Mouse (Mus musculus) retina, postnatal 1 day (tissue): ENCODE results near the gene Cdk14.

Experiments used
- DNase-seq: peaks from one replicate; pipeline ENCODE4 v3.0.0-alpha.2; 2012

Cdk14 gene

DNA sequence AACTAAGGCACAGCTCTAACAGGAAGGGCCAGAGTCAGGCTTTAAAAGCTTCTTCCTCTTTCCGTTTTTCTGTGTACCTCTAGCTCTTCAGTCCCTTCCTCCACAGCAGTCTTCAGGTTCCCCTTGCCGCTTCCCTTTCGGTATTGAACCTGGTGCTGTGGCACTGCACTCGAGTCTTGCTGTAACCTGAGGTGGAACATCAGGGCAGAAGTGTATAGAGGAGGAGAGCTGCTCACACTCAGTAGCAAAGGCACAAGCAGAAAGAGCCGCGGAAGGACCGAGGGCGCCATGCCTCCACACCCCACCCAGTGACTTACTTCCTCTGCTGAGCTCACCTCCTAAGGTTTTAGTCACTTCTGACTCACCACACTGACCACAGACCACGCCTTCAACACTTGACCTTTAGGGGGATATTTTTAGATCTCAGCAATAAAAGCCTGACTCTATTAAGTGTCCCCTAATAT is at the start of gene Cdk14:
Gene Cdk14 (minus strand): TSS at position 321 of the 464 bp plus-strand sequence.
- no peak for DNase-seq

DNA sequence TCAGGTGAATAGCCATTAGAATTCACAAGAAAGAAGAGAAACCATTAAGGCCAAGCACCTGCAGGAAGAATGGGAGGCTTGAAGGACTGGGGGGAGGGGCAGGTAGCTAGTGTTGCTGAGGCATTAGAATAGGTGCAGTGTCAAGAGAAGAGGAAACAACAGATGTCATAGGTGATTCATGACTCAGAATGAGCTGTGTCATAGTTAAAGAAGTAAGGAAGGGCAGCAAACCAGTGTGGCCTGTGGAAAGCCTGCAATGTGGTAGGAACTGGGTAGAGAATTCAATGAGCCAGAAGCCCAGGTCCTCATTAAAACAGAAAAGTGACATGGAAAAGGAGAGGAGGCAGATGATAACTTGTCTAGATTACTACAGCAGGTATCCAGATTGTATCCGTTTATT is 45.1 kb upstream of the Cdk14 start:
- DNase-seq = no peak

DNA sequence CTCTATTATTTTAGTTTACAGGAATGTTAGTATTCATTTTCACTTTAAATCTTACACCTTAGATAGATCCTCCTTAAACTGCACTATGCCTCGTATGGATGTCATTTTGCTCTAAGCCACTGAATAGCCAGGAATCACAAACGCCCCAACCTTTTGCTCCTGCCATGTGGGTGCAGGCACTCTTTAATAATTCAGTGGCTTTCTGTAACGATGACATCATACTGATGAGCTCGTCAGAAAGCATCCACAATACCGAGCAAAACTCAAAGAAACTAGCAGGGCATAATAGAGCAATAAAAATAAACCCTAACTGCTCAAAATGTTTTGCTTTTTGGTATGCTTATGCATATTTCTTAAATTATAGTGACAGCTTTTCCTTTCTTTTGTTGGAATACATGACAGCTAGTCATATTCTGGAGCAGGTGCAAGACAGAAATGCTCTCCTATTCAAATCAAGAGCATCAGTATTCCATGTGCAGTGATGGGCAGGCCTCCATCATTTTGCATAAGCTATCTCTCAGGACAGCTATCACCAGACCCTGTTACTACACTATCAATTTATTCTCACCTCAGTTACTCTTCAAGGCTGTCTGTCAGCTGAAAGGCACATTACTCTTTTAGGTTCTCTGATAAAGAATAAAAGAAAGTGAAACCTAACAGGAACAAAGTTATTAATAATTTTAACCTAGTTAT is 11.8 kb upstream of the Cdk14 start:
- DNase-seq = peak; percentile 16

DNA sequence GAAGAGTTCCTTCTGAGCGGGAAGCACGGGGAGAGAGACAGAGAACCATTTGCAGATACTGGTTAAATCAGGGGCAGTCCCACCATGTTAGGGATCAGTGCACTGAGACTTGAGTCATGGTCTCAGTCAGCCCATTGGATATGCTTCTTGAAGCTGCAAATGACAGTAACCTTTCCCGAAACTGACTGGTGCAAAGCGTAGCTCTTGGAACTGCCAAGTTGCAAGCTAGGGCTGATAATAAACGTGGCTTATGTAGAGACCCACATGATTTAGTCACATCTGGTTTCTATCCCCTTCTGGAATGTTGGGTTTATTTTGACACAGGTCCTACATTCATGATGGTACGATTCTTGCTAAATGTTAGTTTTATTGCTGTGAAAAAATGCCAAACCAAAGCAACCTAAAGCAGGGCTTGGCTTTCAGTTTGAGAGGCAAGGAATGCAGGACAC is 3.6 kb upstream of the Cdk14 start:
- DNase-seq = no peak

DNA sequence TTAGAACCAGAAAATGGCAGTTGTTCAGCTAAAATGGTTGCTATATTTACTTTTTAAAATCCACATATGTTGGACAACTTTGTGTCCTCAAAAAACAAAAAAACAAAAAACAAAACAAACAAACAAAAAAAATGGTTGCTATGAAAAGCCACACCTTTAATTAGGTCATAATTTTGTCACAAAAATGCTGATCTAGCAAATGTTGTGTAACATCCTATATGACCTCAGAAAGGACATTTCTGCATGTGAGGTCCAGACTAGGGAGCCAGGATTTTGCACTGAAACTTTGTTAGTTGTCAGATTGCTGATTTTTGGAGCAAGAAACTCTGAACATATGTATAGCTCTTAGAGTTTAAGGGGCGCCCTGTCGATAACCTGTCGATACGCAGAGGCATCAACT is 3.0 kb upstream of the Cdk14 start:
- no peak for DNase-seq

DNA sequence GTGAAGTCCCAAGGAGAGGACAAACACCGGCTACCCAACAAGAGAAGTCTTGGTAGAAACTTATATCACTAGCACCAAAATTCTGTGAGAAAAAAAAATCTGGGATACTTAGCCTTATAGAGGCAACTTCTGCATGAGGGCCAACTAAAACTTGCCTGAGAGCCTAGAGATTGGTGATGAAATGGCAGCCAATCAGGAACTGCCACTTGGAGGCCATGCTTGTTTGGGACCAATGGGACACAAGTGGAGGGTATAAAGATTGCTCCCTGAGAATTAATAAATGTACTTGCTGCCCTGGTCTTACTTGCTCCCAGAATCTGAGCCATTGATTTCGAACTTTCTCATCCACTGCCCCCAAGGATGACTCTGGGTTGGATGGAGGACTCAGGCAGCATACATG is 1.3 kb upstream of the Cdk14 start:
- DNase-seq = no peak

DNA sequence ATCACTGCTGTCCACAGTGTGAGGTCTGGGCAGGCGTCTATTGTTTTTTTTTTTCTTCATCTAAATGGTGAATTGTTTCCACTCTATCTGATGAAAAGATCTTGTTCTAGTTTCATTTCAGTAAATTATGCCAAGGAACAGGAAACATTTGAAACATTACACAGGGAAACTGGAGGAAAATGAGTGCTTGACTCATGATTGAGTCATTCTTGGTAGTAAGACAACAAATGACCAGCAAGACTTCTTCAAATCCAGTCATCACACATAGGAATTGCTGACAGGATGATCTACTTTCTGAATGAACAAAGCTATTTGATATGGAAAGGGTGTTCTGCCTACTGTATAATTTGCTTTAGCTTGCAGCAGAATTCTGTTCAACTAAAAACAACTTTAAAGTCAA is 859 bp downstream of the Cdk14 start:
- no peak for DNase-seq

DNA sequence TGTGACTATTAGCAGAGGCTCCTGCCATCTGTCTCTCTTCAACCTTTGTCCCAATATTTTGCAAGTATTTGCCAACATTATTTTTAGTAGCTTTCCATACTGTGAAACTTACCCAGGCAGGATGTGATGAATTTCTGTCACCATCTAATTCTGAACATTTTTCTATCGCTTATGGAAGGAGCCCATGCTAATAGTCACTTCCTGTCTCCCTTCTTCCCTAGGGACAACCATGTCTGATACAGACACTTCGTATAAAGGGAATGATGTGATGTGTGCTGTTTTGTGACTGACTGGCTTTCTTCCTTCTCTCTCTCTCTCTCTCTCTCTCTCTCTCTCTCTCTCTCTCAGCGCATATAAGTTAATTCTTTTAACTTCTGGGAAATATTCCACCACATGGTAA is 5.3 kb downstream of the Cdk14 start:
- no peak for DNase-seq

DNA sequence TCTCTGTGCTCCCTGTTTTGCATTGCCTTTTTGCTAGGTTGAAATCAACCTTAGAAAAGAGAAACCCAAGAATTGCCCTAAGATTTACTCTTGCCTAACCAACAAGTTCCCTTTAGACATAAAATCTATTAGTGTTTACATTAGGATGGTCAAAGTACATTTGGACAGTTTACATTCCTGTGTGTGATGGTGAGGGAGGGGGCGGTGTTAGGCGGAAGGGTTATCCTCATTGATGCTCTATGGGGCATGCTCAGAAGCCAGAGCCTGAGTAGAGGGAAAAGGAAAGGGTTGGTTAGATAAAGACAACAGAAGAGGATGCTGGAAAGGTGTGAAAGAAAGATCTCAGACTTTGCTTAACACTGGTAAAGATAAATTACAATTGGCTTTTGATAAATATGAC is 8.2 kb downstream of the Cdk14 start:
- no peak for DNase-seq

DNA sequence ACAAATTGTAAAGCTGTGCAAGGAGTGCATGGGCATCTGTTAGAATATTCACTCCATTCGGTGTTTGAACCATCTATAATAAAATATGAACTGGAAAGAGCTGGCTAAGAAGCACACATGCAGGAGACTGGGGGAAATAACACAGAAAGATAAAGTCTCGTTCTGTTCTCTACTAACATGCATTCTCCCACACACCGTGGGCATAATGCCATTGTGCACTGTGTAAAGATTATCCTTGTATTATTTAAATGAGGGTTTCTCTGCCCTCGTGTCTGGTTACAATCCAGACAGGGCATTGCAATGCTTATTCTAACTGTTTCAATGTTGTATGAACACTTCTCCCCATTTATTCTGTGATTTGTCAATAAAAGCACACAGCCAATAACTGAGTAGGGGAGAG is 18.1 kb downstream of the Cdk14 start:
- no peak for DNase-seq

DNA sequence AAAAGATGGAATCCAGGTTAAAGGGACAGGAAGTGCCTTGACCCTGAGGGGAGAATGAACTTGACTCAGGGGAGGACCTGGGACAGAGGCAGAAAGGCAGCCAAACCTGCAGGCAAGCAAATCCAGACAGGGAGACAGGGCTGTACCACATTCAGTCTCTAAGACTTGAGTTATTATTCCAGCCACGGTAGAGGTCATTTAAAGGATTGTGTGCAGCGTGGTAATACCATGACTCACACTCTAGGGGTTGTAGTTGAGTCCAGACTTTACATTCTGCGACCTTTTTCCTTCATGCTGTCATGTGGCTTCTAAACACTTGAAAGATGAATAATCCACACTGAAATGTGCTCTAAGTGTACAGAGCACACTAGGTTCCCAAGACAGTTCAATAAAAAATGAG is 27.3 kb downstream of the Cdk14 start:
- no peak for DNase-seq

DNA sequence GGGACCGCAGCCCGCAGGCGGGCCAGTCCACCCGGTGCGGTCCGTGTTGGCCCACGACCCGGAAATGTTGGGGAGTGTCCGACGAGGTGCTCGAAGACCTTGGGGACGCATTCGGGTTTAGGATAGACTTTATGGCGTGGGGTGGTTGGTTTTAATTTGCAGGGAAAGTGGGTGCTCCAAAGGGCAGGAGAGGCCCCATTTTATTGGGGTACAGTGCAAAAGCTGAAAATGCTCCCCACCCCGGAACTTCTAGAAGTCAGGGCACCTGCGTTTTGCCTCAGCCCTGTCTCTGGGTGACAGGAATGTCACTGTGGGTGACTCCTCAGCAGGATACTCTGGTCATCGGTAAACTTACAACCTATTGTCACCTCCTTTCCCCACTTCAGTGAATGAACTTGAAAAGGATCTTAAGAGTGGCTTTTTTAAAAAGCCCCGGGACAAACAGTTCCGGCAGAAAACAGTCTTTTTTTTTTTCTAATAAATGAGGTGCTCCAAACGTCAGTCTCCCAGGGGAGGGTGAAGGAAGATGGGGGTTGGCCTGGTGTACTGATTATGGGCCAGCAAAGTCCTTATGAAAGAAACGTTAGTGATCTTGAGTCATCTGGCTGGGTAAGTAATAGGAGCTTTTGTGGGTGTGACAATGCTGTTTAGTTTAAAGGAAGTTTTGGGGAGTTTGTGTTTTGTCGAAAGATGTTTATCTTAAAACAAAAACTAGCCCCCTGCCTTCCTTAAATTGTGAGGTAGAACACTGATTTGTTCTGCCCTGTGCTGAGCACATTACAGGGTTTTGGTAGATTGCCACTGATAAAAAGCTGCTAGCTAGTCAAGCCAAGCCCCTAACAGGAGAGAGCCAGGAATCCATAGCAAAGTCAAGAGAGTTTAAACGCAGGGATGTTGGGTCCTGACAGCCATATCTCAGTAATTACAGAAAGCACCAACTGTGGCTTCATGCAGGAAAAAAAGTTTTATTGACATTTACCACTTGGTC is 39.1 kb downstream of the Cdk14 start:
- peak; percentile 28 for DNase-seq

DNA sequence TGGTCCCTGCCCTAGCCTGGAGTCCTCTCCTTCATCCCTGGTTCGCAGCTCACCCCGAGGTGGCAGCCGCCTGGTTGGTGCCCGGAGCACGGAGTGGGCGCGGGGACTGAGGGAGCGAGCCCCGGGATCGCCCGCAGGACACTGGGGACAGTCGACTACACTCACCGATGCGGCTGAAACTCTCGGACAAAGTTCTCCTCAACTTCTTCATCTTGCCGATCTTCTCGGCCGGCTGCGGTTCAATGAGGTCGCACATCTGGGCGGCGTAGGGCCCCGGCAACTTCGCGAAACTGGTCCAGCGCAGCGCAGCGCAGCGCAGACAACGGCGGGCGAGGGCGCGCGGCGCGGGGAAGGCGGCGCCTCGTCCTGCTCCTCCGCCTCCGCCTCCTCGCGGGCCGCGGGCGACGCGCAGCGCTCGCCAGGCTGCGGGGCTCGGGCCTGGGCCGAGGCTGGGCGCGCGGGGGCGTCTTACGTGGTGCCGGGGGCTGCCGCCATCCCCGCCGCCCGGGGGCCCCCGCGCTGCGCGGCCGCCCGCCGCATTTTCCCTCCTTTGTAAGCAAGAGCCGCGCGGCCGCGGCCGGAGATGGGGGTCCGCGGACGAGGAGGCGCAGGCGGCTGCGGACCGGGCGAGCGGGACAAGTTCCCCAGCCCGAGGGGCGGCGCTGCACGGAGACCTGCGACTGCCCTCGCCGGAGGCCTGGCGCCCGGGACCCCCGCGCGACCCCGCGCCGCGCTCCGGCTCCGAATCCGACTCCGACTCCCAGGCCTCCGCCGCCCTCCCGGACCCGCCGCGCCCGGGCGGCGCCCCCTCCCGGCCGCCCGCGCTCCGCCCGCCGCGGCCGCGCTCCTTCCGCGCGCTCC is 40.0 kb downstream of the Cdk14 start:
- DNase-seq = peak; percentile 82

DNA sequence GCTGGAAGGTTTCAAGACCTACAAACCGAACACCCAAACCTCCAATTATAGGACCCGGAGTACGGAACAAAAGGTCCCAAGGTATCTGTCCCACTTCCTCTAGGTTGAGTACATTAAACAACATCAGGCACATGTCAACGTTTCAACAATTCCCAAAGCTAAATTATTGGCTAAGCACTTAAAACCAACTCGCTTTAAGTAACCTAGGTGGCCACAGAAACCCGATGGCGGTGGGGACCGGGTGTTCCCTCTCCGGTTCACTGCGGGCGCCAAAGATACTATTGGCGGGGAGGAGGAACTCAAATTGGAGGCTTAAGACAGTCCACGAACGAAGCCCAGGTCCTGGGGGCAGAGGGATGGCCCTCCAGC is 40.6 kb downstream of the Cdk14 start:
- DNase-seq = no peak

DNA sequence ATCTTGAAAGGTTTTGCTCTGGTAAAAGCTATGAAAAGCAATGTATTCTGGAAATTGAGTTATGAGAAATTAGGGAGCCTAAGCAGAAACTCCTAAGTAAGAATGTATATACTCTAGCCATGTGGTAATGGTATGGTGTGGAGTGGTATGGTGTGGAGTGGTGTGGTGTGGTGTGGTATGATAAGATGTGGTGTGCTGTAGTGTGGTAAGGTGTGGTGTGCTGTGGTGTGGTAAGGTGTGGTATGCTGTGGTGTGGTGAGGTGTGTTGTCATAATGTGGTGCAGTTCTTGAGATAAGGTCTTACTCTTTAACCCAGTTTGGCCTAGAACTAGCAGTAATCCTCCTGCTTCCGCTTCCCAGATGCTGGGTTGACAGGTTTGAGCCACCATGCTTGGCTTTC is 45.7 kb downstream of the Cdk14 start:
- no peak for DNase-seq

DNA sequence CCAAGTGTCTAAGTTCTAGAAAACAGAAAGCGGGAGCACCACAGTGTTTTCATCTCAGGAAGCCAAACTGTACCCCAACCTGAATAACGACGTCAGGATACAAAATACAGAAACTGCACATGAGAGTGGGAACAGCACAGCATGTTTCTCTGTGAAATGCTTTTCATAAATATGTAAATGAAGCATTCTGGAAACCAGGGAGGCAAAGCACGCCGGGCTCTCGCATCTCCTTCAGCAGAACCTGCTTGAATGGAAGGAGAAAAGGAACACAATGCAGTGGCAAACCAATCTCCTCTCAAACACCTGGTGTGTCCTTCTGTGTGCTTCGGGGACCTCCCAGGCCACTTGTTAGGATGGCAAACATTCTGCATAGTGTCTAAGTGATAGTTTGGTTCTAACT is 46.6 kb downstream of the Cdk14 start:
- no peak for DNase-seq

DNA sequence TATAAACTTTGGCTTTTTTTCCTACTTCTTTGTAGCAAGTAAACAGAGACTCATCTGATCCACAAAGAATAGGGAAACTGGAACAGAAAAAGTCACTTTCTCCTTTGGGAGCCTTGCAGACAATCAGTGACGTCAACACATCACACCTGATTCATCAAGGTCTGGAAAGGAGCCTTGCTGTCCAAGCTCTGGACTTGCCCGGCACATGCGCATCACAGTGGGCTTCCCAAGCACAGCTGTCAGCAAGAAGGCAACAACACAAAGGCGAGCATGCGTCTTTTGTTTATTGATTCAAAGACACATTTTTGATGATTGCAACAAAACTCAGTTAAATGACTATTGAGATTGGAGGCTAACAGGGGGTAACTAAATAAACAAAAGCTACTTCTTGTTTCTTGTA is 47.2 kb downstream of the Cdk14 start:
- DNase-seq = no peak

DNA sequence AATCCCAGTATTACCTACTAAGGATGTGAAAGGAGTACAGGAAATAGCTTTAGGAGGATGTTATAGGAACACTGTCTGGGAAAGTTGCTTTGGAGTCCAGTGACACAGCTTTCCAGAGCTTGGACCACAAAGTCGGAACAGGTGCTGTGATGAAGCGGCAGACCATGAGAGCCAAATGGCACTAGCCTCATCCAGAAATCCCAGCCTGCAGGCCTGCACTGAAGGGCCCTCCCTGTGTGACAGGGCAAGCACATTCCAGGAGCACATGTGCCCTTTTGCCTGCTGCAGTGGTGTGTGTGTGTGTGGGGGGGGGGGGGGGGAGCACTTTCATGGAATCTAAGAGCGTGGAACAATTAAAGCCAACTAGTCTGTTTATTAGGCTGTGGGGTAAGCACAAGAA is 47.8 kb downstream of the Cdk14 start:
- peak; percentile 26 for DNase-seq

DNA sequence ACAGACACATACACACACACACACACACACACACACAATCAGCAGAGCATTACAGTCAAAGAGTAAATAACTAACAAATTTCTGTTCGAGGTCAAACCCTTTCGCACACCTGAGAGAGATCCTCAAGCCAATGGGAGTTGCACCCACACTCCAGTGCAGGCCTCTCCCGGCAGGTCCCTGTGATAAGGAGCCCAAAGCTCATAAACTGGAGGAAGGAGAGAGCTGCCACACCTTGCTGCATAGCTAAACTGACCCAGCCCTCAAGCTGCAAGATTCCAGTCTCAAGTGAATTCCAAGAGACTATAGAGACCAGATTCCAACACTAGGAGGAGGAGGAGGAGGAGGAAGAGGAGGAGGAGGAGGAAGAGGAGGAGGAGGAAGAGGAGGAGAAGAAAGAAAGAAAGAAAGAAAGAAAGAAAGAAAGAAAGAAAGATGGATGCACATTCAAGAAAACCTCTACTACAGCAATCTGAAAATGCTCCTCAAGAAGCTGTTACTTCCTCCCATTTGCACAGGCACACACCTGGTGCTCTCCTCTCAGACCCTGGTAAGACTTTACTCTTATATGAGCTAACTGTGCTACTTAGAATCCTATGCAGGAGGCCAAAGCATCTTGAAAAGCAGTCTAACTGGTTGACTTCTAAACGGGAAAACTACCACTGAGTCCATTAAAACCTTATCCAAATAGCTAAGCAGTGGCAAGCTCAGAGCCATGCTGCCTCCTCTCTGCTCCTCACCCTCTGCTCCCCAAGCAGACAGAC is 49.6 kb downstream of the Cdk14 start:
- DNase-seq = no peak

DNA sequence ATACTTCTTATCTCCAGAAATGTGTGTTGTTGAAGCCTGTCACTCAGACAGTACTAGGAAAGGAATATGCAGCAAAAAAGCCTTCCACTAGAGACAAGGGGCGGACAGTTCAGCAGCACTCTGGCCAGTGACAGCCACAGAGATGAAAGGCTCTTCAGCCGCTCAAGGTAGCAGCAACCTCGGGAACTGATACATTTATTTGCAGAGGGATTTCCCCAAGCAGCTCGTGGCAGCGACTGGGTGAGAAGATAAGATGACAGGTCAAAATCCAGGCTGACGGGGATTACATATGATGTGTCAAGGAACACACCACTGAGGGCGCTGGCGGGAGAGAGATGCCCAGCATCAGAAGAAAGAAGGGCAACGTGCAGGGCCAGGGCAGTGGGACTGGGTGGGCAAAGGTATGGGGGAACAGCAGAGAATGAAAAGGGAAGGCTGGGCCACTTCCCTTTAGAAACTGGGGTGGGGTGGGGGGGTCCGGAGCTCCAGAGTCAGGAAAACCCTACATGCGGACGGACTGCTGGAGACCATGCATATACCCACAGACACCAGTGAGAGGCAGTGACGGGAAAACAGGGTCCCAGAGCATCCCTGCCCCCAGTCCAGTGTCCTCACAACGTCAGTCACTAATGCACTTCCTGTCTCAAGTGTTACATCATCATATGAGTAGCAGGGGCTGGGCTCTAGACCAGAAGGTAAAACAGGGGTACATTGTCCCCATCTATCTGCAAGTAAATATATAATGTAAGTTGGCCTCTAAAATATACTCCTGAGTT is 51.5 kb downstream of the Cdk14 start:
- DNase-seq = no peak

DNA sequence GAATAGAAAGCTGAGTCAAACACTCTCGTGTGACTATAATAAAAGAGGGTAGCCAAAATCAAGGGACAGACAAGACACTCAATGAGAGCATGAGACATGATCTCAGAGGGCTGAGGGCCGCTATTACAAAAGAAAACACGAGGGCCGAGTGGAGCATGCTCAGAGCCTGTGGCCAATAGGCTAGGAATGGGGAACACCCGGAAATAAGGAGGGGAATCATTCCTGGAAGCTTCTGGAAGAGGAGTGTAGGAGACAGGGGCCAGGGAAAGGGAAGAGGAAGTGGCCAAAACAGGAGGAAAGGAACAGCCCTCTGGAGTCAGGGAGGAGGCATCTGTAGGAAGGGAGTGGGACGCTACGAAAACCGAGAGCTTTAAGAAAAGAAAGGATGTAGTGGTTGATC is 52.6 kb downstream of the Cdk14 start:
- no peak for DNase-seq
